Mouse (Mus musculus): ENCODE data around the gene Sass6.
"Not testable (repeated sequence)": the region's sequence is repeated elsewhere in the genome, so short reads cannot be mapped to it uniquely, and the experiment has no call there.

Gene Sass6

GRCm38 (mm10) chr3:116662463-116662863 is 67.7 kb downstream of the Sass6 start, which contains the start of gene Mfsd14a:
Mfsd14a (minus strand) TSS chr3:116662677.
- peak; percentile 100 for DNase-seq (ENCODE audit: low spot score in 2 of 2)

GRCm38 (mm10) chr3:116664281-116664680 is 69.5 kb downstream of the Sass6 start:
- not testable (repeated sequence) for DNase-seq (ENCODE audit: low spot score in 2 of 2)
